Mouse (Mus musculus): ENCODE measurements around the gene Tmem184b.
A peak's percentile ranks its signal among the peaks of the same experiment; 100 is the strongest.

The Tmem184b gene

GRCm38 (mm10) chr15:79430461-79431000 is 27.2 kb upstream of the Tmem184b start:
- no peak for DNase-seq (ENCODE audit: inconsistent age in 2 of 2, low spot score in 1 of 2)

GRCm38 (mm10) chr15:79429994-79430393 is 26.6 kb upstream of the Tmem184b start:
- no peak for DNase-seq (ENCODE audit: inconsistent age in 2 of 2, low spot score in 1 of 2)

GRCm38 (mm10) chr15:79429527-79429926 is 26.2 kb upstream of the Tmem184b start:
- no peak for DNase-seq (ENCODE audit: inconsistent age in 2 of 2, low spot score in 1 of 2)

GRCm38 (mm10) chr15:79428616-79429015 is 25.2 kb upstream of the Tmem184b start:
- no peak for DNase-seq (ENCODE audit: inconsistent age in 2 of 2, low spot score in 1 of 2)

GRCm38 (mm10) chr15:79427516-79427915 is 24.1 kb upstream of the Tmem184b start:
- DNase-seq (ENCODE audit: inconsistent age in 2 of 2, low spot score in 1 of 2): peak in 1 of 2 experiments; percentile 63

- DNase-seq (ENCODE audit: inconsistent age in 2 of 2, low spot score in 1 of 2): peak in 1 of 2 experiments; percentile 63
These were observed 22.1 kb upstream of the Tmem184b start for GRCm38 (mm10) chr15:79425516-79425915.

- peak; percentile 90 to 92 for DNase-seq (ENCODE audit: inconsistent age in 2 of 2, low spot score in 1 of 2)
These were observed 21.2 kb upstream of the Tmem184b start for GRCm38 (mm10) chr15:79424602-79425001.

- no peak for DNase-seq (ENCODE audit: inconsistent age in 2 of 2, low spot score in 1 of 2)
These were observed 19.4 kb upstream of the Tmem184b start for GRCm38 (mm10) chr15:79422715-79423243.

- no peak for DNase-seq (ENCODE audit: inconsistent age in 2 of 2, low spot score in 1 of 2)
These were observed 15.3 kb upstream of the Tmem184b start for GRCm38 (mm10) chr15:79418677-79419076.

GRCm38 (mm10) chr15:79418265-79418664 is 14.9 kb upstream of the Tmem184b start:
- no peak for DNase-seq (ENCODE audit: inconsistent age in 2 of 2, low spot score in 1 of 2)

GRCm38 (mm10) chr15:79417379-79417778 is 14.0 kb upstream of the Tmem184b start:
- DNase-seq (ENCODE audit: inconsistent age in 2 of 2, low spot score in 1 of 2): no peak

GRCm38 (mm10) chr15:79416460-79417085 is 13.2 kb upstream of the Tmem184b start:
- DNase-seq (ENCODE audit: inconsistent age in 2 of 2, low spot score in 1 of 2): no peak

GRCm38 (mm10) chr15:79414513-79414912 is 11.1 kb upstream of the Tmem184b start:
- DNase-seq (ENCODE audit: inconsistent age in 2 of 2, low spot score in 1 of 2): peak; percentile 7 to 35

- peak; percentile 16 to 45 for DNase-seq (ENCODE audit: inconsistent age in 2 of 2, low spot score in 1 of 2)
These were observed 10.4 kb upstream of the Tmem184b start for GRCm38 (mm10) chr15:79413802-79414201.

- DNase-seq (ENCODE audit: inconsistent age in 2 of 2, low spot score in 1 of 2): no peak
These were observed 9.8 kb upstream of the Tmem184b start for GRCm38 (mm10) chr15:79413201-79413600.

- DNase-seq (ENCODE audit: inconsistent age in 2 of 2, low spot score in 1 of 2): peak; percentile 8 to 51
These were observed 8.1 kb upstream of the Tmem184b start for GRCm38 (mm10) chr15:79411363-79412065.

- peak in 1 of 2 experiments; percentile 43 for DNase-seq (ENCODE audit: inconsistent age in 2 of 2, low spot score in 1 of 2)
These were observed 5.8 kb upstream of the Tmem184b start for GRCm38 (mm10) chr15:79409077-79409573.

GRCm38 (mm10) chr15:79406564-79406963 is 3.2 kb upstream of the Tmem184b start:
- no peak for DNase-seq (ENCODE audit: inconsistent age in 2 of 2, low spot score in 1 of 2)

- DNase-seq (ENCODE audit: inconsistent age in 2 of 2, low spot score in 1 of 2): no peak
These were observed 908 bp upstream of the Tmem184b start for GRCm38 (mm10) chr15:79404277-79404676.

- no peak for DNase-seq (ENCODE audit: inconsistent age in 2 of 2, low spot score in 1 of 2)
These were observed 418 bp upstream of the Tmem184b start for GRCm38 (mm10) chr15:79403763-79404210.

- DNase-seq (ENCODE audit: inconsistent age in 2 of 2, low spot score in 1 of 2): no peak
These were observed 1.2 kb downstream of the Tmem184b start for GRCm38 (mm10) chr15:79402176-79402575.

- DNase-seq (ENCODE audit: inconsistent age in 2 of 2, low spot score in 1 of 2): peak in 1 of 2 experiments; percentile 36
These were observed 2.4 kb downstream of the Tmem184b start for GRCm38 (mm10) chr15:79400975-79401365.

All from adrenal gland, adult (tissue).